Mouse (Mus musculus): ENCODE measurements around the gene Tomm40l. TPM values are rescaled to one million over a fixed set of nuclear protein-coding genes. Genes with fewer than 3 reads are reported as not detected.

Tomm40l gene
- polyA plus RNA-seq, 1 experiment from 2014 or later, result 55.4 TPM

- H3K4me3 ChIP-seq, result no peak overlapping the region
- 63% methylated on average over 8 of the region's 8 CpGs for WGBS
- no peaks in the 10 kb centered on the region for H3K27me3 ChIP-seq
- no peak overlapping the region for H3K4me2 ChIP-seq
- peaks cover 20% of the 10 kb centered on the region for H3K4me1 ChIP-seq (replicated peaks)
- H3K36me3 ChIP-seq, result no peaks in the 10 kb centered on the region
- H3K27ac ChIP-seq (replicated peaks), result no peak overlapping the region
- H3K9me3 ChIP-seq, result no peaks in the 10 kb centered on the region
- no peak overlapping the region for H3K9ac ChIP-seq
- no peak for ATAC-seq (ENCODE audit: low FRiP score, low read depth)
These were observed 36.7 kb downstream of the Tomm40l start for GRCm38 (mm10) chr1:171185655-171186054.

- peaks cover 15% of the 10 kb centered on the region for H3K4me1 ChIP-seq (replicated peaks)
- no peak overlapping the region for H3K9ac ChIP-seq
- no peak overlapping the region for H3K4me2 ChIP-seq
- H3K36me3 ChIP-seq, result no peaks in the 10 kb centered on the region
- H3K27ac ChIP-seq (replicated peaks), result no peak overlapping the region
- no peak for ATAC-seq (ENCODE audit: low FRiP score, low read depth)
- H3K4me3 ChIP-seq, result no peak overlapping the region
- no peaks in the 10 kb centered on the region for H3K9me3 ChIP-seq
- H3K27me3 ChIP-seq, result no peaks in the 10 kb centered on the region
- 83% methylated on average over 7 of the region's 7 CpGs for WGBS
These were observed 38.0 kb downstream of the Tomm40l start for GRCm38 (mm10) chr1:171184314-171184713.

- ATAC-seq (ENCODE audit: low FRiP score, low read depth), result no peak
- H3K36me3 ChIP-seq, result no peaks in the 10 kb centered on the region
These were observed 38.7 kb downstream of the Tomm40l start for GRCm38 (mm10) chr1:171183620-171184019.

GRCm38 (mm10) chr1:171183025-171183424 lies 39.3 kb downstream of the Tomm40l start:
- Histone ChIP-seq H3K27me3 (no peaks in the 10 kb centered on the region), H3K4me1 (replicated peaks) (peaks cover 4% of the 10 kb centered on the region; the same call in 1 of the 2 replicates), H3K27ac (replicated peaks) (no peak overlapping the region), H3K4me3 (no peak overlapping the region), H3K9me3 (no peaks in the 10 kb centered on the region), H3K4me2 (no peak overlapping the region), H3K9ac (no peak overlapping the region), H3K36me3 (no peaks in the 10 kb centered on the region)
- no peak for ATAC-seq (ENCODE audit: low FRiP score, low read depth)
- 88% methylated on average over 3 of the region's 3 CpGs for WGBS

More at GRCm38 (mm10) chr1:171183620-171184019, 38.7 kb downstream of the Tomm40l start:
- Histone ChIP-seq H3K27ac (replicated peaks) (no peak overlapping the region), H3K27me3 (no peaks in the 10 kb centered on the region), H3K9me3 (no peaks in the 10 kb centered on the region), H3K4me2 (no peak overlapping the region), H3K4me3 (no peak overlapping the region), H3K9ac (no peak overlapping the region), H3K4me1 (replicated peaks) (peaks cover 9% of the 10 kb centered on the region; the same call in 1 of the 2 replicates)
- WGBS, result 78% methylated on average over 3 of the region's 3 CpGs

GRCm38 (mm10) chr1:171179487-171180171 lies 42.7 kb downstream of the Tomm40l start:
- WGBS, result 70% methylated on average over 5 of the region's 5 CpGs
- no peak for ATAC-seq (ENCODE audit: low FRiP score, low read depth)

GRCm38 (mm10) chr1:171172779-171173178 lies 49.5 kb downstream of the Tomm40l start:
- Histone ChIP-seq H3K9me3 (no peaks in the 10 kb centered on the region), H3K36me3 (no peaks in the 10 kb centered on the region), H3K27ac (replicated peaks) (no peak overlapping the region), H3K9ac (no peak overlapping the region), H3K4me3 (no peak overlapping the region), H3K4me1 (replicated peaks) (no peaks in the 10 kb centered on the region), H3K27me3 (no peaks in the 10 kb centered on the region), H3K4me2 (no peak overlapping the region)
- ATAC-seq (ENCODE audit: low FRiP score, low read depth), result no peak
- WGBS, result over 99% methylated on average over 8 of the region's 8 CpGs

More at GRCm38 (mm10) chr1:171179487-171180171, 42.7 kb downstream of the Tomm40l start:
- Histone ChIP-seq H3K9me3 (no peaks in the 10 kb centered on the region), H3K27ac (replicated peaks) (no peak overlapping the region), H3K4me3 (no peak overlapping the region), H3K9ac (no peak overlapping the region), H3K36me3 (no peaks in the 10 kb centered on the region), H3K4me1 (replicated peaks) (no peaks in the 10 kb centered on the region), H3K4me2 (no peak overlapping the region), H3K27me3 (no peaks in the 10 kb centered on the region)

GRCm38 (mm10) chr1:171171138-171171537 lies 51.2 kb downstream of the Tomm40l start:
- no peak for ATAC-seq (ENCODE audit: low FRiP score, low read depth)
- Histone ChIP-seq H3K27me3 (no peaks in the 10 kb centered on the region), H3K4me3 (no peak overlapping the region), H3K36me3 (no peaks in the 10 kb centered on the region), H3K4me2 (no peak overlapping the region), H3K9me3 (no peaks in the 10 kb centered on the region), H3K4me1 (replicated peaks) (no peaks in the 10 kb centered on the region), H3K9ac (no peak overlapping the region), H3K27ac (replicated peaks) (no peak overlapping the region)
- 64% methylated on average over 3 of the region's 3 CpGs for WGBS

- no peak for ATAC-seq (ENCODE audit: low FRiP score, low read depth)
- no peaks in the 10 kb centered on the region for H3K36me3 ChIP-seq
- H3K9ac ChIP-seq, result no peak overlapping the region
- no peaks in the 10 kb centered on the region for H3K9me3 ChIP-seq
- no peak overlapping the region for H3K4me3 ChIP-seq
- H3K4me2 ChIP-seq, result no peak overlapping the region
- no peaks in the 10 kb centered on the region for H3K27me3 ChIP-seq
- H3K4me1 ChIP-seq (replicated peaks), result no peaks in the 10 kb centered on the region
- 71% methylated on average over 3 of the region's 3 CpGs for WGBS
- no peak overlapping the region for H3K27ac ChIP-seq (replicated peaks)
These were observed 52.4 kb downstream of the Tomm40l start for GRCm38 (mm10) chr1:171169913-171170312.

- Histone ChIP-seq H3K4me2 (no peak overlapping the region), H3K36me3 (no peaks in the 10 kb centered on the region), H3K4me1 (replicated peaks) (no peaks in the 10 kb centered on the region), H3K9me3 (no peaks in the 10 kb centered on the region), H3K27me3 (no peaks in the 10 kb centered on the region), H3K9ac (no peak overlapping the region), H3K4me3 (no peak overlapping the region), H3K27ac (replicated peaks) (no peak overlapping the region)
- no peak for ATAC-seq (ENCODE audit: low FRiP score, low read depth)
- WGBS, result 89% methylated on average over 12 of the region's 12 CpGs
These were observed 53.4 kb downstream of the Tomm40l start for GRCm38 (mm10) chr1:171168906-171169305.

Other genes starting within 250 kb of the Tomm40l start
- gene Fcgr2b, start 246.0 kb downstream of the Tomm40l start, polyA plus RNA-seq (2015; fragmentation: Nextera tagmentation; extraction: Ambion mirVana), result 1.7 and 2.6 TPM in 2 replicates
- 0.27 and 1.0 TPM in 2 replicates for gene Fcgr4, start 203.6 kb downstream of the Tomm40l start, polyA plus RNA-seq (2015; fragmentation: Nextera tagmentation; extraction: Ambion mirVana)
- gene Fcgr3, start 157.6 kb downstream of the Tomm40l start, polyA plus RNA-seq (2015; fragmentation: Nextera tagmentation; extraction: Ambion mirVana), result 9.6 and 12.3 TPM in 2 replicates
- gene Cfap126, start 108.6 kb downstream of the Tomm40l start, polyA plus RNA-seq (2015; fragmentation: Nextera tagmentation; extraction: Ambion mirVana), result 7.7 and 14.1 TPM in 2 replicates
- 290 and 297 TPM in 2 replicates for gene Sdhc, start 71.9 kb downstream of the Tomm40l start, polyA plus RNA-seq (2015; fragmentation: Nextera tagmentation; extraction: Ambion mirVana)
- 4.2 and 7.7 TPM in 2 replicates for gene Mpz, start 71.8 kb downstream of the Tomm40l start, polyA plus RNA-seq (2015; fragmentation: Nextera tagmentation; extraction: Ambion mirVana)
- gene Pcp4l1, start 26.2 kb downstream of the Tomm40l start, polyA plus RNA-seq (2015; fragmentation: Nextera tagmentation; extraction: Ambion mirVana), result 32.4 and 48.4 TPM in 2 replicates
- gene Nr1i3, start 8.5 kb downstream of the Tomm40l start, polyA plus RNA-seq (2015; fragmentation: Nextera tagmentation; extraction: Ambion mirVana), result 0.39 and 0.49 TPM in 2 replicates
- 6.0 and 6.3 TPM in 2 replicates for gene Apoa2, start 2.5 kb upstream of the Tomm40l start, polyA plus RNA-seq (2015; fragmentation: Nextera tagmentation; extraction: Ambion mirVana)
- gene Fcer1g, start 11.9 kb upstream of the Tomm40l start, polyA plus RNA-seq (2015; fragmentation: Nextera tagmentation; extraction: Ambion mirVana), result 24.9 and 30.7 TPM in 2 replicates
- gene Adamts4, start 27.9 kb upstream of the Tomm40l start, polyA plus RNA-seq (2015; fragmentation: Nextera tagmentation; extraction: Ambion mirVana), result 5.6 and 6.2 TPM in 2 replicates
- 233 and 245 TPM in 2 replicates for gene Ndufs2, start 28.9 kb upstream of the Tomm40l start, polyA plus RNA-seq (2015; fragmentation: Nextera tagmentation; extraction: Ambion mirVana)
- 105 and 107 TPM in 2 replicates for gene B4galt3, start 47.8 kb upstream of the Tomm40l start, polyA plus RNA-seq (2015; fragmentation: Nextera tagmentation; extraction: Ambion mirVana)
- 44.2 and 53.6 TPM in 2 replicates for gene Ppox, start 58.7 kb upstream of the Tomm40l start, polyA plus RNA-seq (2015; fragmentation: Nextera tagmentation; extraction: Ambion mirVana)
- 99.8 and 106 TPM in 2 replicates for gene Usp21, start 65.5 kb upstream of the Tomm40l start, polyA plus RNA-seq (2015; fragmentation: Nextera tagmentation; extraction: Ambion mirVana)
- 109 and 110 TPM in 2 replicates for gene Ufc1, start 72.5 kb upstream of the Tomm40l start, polyA plus RNA-seq (2015; fragmentation: Nextera tagmentation; extraction: Ambion mirVana)
- gene Dedd, start 106.6 kb upstream of the Tomm40l start, polyA plus RNA-seq (2015; fragmentation: Nextera tagmentation; extraction: Ambion mirVana), result 47.3 and 51.6 TPM in 2 replicates
- gene Nit1, start 123.1 kb upstream of the Tomm40l start, polyA plus RNA-seq (2015; fragmentation: Nextera tagmentation; extraction: Ambion mirVana), result 51.4 and 52.1 TPM in 2 replicates
- gene Pfdn2, start 123.2 kb upstream of the Tomm40l start, polyA plus RNA-seq (2015; fragmentation: Nextera tagmentation; extraction: Ambion mirVana), result 139 and 153 TPM in 2 replicates
- 2.5 and 3.3 TPM in 2 replicates for gene Klhdc9, start 138.3 kb upstream of the Tomm40l start, polyA plus RNA-seq (2015; fragmentation: Nextera tagmentation; extraction: Ambion mirVana)
- gene Nectin4, start 147.6 kb upstream of the Tomm40l start, polyA plus RNA-seq (2015; fragmentation: Nextera tagmentation; extraction: Ambion mirVana), result 3.1 and 3.5 TPM in 2 replicates
- gene Arhgap30, start 166.4 kb upstream of the Tomm40l start, polyA plus RNA-seq (2015; fragmentation: Nextera tagmentation; extraction: Ambion mirVana), result 0.60 and 0.87 TPM in 2 replicates
- gene Usf1, start 188.8 kb upstream of the Tomm40l start, polyA plus RNA-seq (2015; fragmentation: Nextera tagmentation; extraction: Ambion mirVana), result 168 and 172 TPM in 2 replicates
- 5.4 and 6.6 TPM in 2 replicates for gene Tstd1, start 196.4 kb upstream of the Tomm40l start, polyA plus RNA-seq (2015; fragmentation: Nextera tagmentation; extraction: Ambion mirVana)
- 14.1 and 14.2 TPM in 2 replicates for gene F11r, start 215.0 kb upstream of the Tomm40l start, polyA plus RNA-seq (2015; fragmentation: Nextera tagmentation; extraction: Ambion mirVana)